Mouse (Mus musculus) E14TG2a.4 (cell line): ENCODE data around the gene Dhh.

Source experiments
- H3K27me3 ChIP-seq: 2 replicates; pipeline ENCODE4 v1.6.1; 2014; ENCODE audit warnings: low read length, control low read depth; ENCODE audit not compliant: insufficient read depth
- H3K36me3 ChIP-seq: 2 replicates; pipeline ENCODE4 v1.6.1; 2014; ENCODE audit warnings: low read length, control low read depth; ENCODE audit not compliant: insufficient read depth
- H3K4me1 ChIP-seq: replicated peaks from 2 replicates; pipeline ENCODE4 v1.6.1; 2014; ENCODE audit warnings: low read depth, low read length, control low read depth
- H3K4me3 ChIP-seq: replicated peaks from 2 replicates; pipeline ENCODE4 v1.5.1; 2014; ENCODE audit warnings: mild to moderate bottlenecking, low read length
- H3K9me3 ChIP-seq: 2 replicates; pipeline ENCODE4 v1.6.1; 2014; ENCODE audit warnings: low read length, control low read depth
- CTCF ChIP-seq: conservative IDR thresholded peaks from 2 replicates; pipeline ENCODE4 v1.5.1; 2014; ENCODE audit warnings: low read length
- NANOG ChIP-seq: IDR thresholded peaks from 2 replicates; pipeline ENCODE4 v1.6.1; 2014; ENCODE audit warnings: borderline replicate concordance, low read length, mixed read lengths
- POU5F1 ChIP-seq: IDR thresholded peaks from 2 replicates; pipeline ENCODE4 v1.6.1; 2014; ENCODE audit warnings: low read length, borderline replicate concordance

Dhh gene

DNA sequence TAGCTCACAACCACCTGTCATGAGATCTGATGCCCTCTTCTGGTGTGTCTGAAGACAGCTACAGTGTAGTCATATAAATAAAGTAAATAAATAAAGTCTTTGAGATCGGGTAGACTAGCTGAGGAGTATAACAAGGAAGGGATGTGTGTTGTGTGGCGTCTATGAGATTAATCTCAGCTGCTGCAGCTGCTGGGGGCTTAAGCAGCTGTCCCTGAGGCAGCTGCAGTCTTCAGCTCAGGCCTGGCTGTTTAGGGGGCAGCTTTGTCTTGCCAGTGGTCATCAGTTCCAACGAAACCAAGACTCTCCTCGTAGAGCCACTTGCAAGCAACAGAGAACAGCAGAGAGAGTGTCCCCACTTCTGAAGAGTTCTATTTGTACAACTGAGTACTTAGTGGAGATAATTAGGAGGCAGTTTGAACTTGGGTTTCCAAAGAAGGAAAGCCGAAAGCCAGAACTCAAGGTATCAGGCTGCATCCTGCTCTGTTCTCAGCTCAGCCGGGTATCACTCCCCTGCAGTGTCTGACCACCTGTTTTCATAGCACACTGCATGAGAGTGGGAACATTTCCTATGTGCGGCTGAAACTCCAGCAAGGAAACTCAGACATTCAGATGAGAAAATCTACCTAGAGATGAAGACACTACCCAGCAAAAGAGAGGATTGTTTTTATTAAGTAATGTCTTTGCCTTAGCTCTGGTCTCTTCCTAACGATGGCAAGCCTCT, 11.5 kb downstream of the Dhh start:
- no peak overlapping the region for H3K4me3 ChIP-seq
- peaks cover 10% of the 10 kb centered on the region for H3K9me3 ChIP-seq
- TF ChIP-seq CTCF = no peak
- TF ChIP-seq POU5F1 = no peak
- TF ChIP-seq NANOG = no peak
- no peaks in the 10 kb centered on the region for H3K27me3 ChIP-seq
- H3K4me1 ChIP-seq = peaks cover 24% of the 10 kb centered on the region
- H3K36me3 ChIP-seq = no peaks in the 10 kb centered on the region

DNA sequence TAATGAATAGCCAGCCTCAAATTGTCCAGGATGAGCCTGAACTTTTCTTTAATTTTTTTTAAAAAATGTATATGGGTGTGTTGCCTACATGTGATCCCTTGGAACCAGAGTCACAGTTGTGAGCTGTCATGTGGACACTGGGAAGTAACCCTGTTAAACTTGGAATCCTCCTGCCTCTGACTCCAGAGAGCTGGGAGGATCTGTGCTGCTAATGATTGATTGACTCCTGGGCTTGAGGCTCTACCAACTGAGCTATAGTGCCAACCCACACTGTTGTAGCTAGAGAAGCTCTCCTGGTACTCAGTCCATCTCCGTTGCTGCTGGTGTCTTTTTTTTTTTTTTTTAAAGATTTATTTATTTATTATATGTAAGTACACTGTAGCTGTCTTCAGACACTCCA, 14.2 kb downstream of the Dhh start:
- H3K4me3 ChIP-seq = no peak overlapping the region
- no peak for TF ChIP-seq POU5F1
- no peak for TF ChIP-seq CTCF
- TF ChIP-seq NANOG = no peak
- no peaks in the 10 kb centered on the region for H3K27me3 ChIP-seq
- H3K9me3 ChIP-seq = peaks cover 10% of the 10 kb centered on the region
- peaks cover 32% of the 10 kb centered on the region for H3K4me1 ChIP-seq
- peaks cover 8% of the 10 kb centered on the region for H3K36me3 ChIP-seq

DNA sequence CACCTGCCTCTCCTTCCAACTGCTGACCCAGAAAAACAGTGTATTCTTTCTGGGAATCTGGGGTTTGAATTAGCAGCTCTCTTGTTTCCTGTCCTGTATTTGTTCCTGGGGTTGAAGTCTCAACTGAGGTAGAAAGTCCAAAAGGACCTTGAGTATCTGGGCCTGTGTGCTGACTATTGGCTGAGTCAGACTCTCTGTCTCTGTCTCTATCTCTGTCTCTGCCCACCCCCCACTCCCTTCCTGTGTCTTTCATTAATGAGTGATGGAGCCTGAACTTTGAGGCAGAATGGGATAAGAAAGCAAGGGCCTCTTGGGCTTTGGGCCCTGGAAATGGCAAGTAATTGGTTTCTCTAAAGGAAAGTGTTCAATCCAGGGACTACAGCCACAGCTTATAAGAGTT, 14.7 kb downstream of the Dhh start:
- Histone ChIP-seq H3K36me3 (peaks cover 13% of the 10 kb centered on the region), H3K4me3 (no peak overlapping the region), H3K4me1 (peaks cover 36% of the 10 kb centered on the region), H3K27me3 (no peaks in the 10 kb centered on the region), H3K9me3 (peaks cover 10% of the 10 kb centered on the region)
- TF ChIP-seq POU5F1 = no peak
- no peak for TF ChIP-seq NANOG
- TF ChIP-seq CTCF = no peak

DNA sequence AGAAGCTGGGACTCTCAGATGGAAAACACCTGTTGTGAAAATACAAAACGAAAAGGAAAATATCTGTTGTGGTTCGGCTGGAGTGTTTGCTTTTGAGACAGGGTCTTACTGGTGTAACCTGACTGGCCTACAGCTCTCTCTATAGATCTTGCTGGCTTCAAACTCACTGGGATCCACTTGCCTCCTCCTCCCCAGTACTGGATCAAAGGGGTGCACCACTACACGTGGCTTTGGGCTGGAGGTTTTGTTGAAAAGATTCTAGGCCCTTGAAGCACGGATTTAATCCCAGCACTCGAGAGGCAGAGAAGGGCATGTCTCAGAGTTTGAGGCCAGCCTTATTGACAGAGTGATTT, 16.7 kb downstream of the Dhh start:
- Histone ChIP-seq H3K4me1 (peaks cover 55% of the 10 kb centered on the region), H3K27me3 (no peaks in the 10 kb centered on the region), H3K36me3 (peaks cover 26% of the 10 kb centered on the region), H3K9me3 (no peaks in the 10 kb centered on the region), H3K4me3 (peak overlapping the region; percentile 60)
- no peak for TF ChIP-seq CTCF
- no peak for TF ChIP-seq NANOG
- TF ChIP-seq POU5F1 = no peak

DNA sequence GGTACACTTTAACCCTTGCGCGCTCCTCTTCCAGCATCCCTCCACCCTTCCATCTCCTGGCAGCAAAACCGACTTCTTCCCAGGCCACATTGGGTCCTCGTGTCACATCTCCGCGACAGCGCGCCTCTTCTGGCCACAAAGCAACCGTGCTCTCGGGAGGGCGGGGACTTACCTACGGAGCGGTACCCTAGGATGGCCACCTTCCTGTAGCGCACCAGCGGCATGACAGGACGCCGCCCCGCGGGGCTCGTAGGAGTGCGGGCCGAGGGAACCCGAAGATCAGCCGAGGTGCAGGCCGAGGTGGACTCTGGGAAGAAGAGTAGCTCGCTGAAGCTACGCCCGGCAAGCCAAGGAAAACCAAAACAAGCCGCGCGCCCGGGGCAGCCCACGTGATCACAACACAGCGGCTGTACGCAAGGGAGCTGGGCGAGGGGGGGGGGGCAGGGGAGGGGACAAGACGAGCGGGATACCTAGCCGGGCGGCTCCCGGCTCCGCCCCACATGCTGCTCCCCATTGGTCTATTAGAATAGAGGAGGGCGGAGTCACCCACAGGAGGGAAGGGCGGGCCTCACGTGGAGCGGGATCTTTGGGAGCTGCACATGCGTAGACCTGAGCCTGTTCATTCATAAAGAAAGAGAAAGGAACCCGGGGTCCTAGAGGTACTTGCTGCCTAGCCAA, 17.2 kb downstream of the Dhh start:
- Histone ChIP-seq H3K9me3 (no peaks in the 10 kb centered on the region), H3K36me3 (peaks cover 31% of the 10 kb centered on the region), H3K4me3 (peak overlapping the region; percentile 91), H3K27me3 (no peaks in the 10 kb centered on the region), H3K4me1 (peaks cover 60% of the 10 kb centered on the region)
- no peak for TF ChIP-seq NANOG
- no peak for TF ChIP-seq CTCF
- no peak for TF ChIP-seq POU5F1

DNA sequence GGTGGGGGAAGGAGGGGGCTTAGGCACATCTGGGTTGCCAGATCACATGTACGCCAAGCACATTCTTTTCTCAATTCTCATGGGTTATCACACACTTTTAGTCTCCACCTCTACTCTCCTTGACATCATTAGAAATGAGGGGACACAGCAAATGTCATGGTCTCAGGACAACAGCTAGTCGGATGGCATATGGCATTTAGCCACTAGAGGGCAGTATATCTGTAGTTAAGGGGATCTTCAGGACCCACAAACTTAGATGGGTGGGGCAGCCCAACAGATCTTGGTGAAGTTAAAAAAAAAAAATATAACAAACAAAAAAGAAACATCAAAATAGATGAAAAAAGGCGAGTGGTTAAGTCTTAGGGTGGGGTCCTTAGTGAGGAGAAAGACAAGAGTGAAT, 21.0 kb downstream of the Dhh start:
- peaks cover 61% of the 10 kb centered on the region for H3K4me1 ChIP-seq
- H3K36me3 ChIP-seq = peaks cover 31% of the 10 kb centered on the region
- TF ChIP-seq CTCF = peak; percentile 91
- TF ChIP-seq POU5F1 = no peak
- H3K9me3 ChIP-seq = no peaks in the 10 kb centered on the region
- H3K4me3 ChIP-seq = no peak overlapping the region
- H3K27me3 ChIP-seq = no peaks in the 10 kb centered on the region

DNA sequence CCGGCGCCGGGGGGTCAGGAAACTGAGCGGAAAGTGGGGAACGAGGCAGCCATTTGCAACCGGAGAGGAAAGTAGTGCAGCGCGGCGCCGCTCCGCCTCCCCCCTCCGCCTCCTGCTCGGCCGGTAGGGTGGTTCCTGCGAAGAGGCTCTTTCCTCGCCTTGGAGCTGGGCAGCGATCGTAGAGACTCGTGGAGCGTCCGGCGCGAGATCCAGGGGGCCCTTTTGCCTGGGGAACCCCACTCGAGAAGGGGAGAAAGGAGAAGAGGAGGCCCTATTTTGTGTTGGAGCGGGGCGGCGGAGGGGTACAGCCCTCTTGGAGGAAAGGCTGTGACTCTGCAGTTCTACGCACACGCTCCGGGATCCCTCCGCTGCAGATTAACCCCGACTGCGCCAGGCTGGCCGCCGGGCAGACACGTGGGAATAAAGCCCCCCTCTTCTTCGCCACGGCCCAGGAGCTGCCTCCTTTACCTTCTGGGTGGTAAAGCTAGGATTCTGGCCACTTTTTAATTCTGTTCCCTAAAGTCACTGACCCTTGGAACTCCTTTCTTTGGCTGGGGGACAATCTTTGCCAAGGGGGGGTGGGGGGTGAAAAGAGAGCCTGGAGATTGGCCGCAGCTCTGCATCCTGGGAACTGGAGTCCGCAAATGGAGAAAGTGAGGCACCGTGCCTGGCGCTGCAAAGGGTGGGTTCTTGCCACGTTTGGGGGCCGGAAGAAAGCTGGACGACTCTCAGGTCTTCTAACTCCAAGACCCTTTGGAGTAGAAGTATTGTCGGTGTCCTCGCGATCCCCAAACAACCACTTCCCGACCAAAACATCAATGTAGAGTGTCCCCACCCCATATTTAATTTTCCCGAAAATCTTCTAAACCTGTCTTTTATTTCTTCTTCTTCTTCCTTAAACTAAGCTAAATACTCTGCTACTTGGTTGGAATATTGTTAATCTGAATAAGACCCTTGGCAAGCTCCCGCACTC, 26.1 kb downstream of the Dhh start:
- no peak for TF ChIP-seq CTCF
- no peak for TF ChIP-seq NANOG
- TF ChIP-seq POU5F1 = no peak
- Histone ChIP-seq H3K9me3 (no peaks in the 10 kb centered on the region), H3K27me3 (no peaks in the 10 kb centered on the region), H3K36me3 (peaks cover 33% of the 10 kb centered on the region), H3K4me3 (peak overlapping the region; percentile 99), H3K4me1 (peaks cover 56% of the 10 kb centered on the region)
